Mouse (Mus musculus) G1E (cell line): Measurements from ENCODE around the gene Sema3c. TPM values are rescaled to one million over a fixed set of nuclear protein-coding genes. Genes with fewer than 3 reads are reported as not detected.

Experiments used
- ATAC-seq: 2 replicates; pipeline ENCODE4 v1.8.0; 2016; ENCODE audit warnings: mild to moderate bottlenecking; ENCODE audit not compliant: insufficient number of reproducible peaks, poor library complexity, low FRiP score, severe bottlenecking; ENCODE audit errors: extremely low read depth
- DNase-seq: peaks from one replicate; pipeline ENCODE4 v3.0.0; 2012; ENCODE audit warnings: low spot score
- H3K27me3 ChIP-seq: 2 replicates; pipeline ENCODE4 v1.6.1; 2012; ENCODE audit warnings: mild to moderate bottlenecking, low read length, inconsistent platforms; ENCODE audit not compliant: insufficient read depth
- H3K36me3 ChIP-seq: replicated peaks from 2 replicates; pipeline ENCODE3; 2012; ENCODE audit warnings: mild to moderate bottlenecking, inconsistent platforms
- H3K4me1 ChIP-seq: 2 replicates; pipeline ENCODE4 v1.6.1; 2012; ENCODE audit warnings: low read depth, low read length, inconsistent platforms, mixed read lengths; ENCODE audit not compliant: insufficient read depth
- H3K4me3 ChIP-seq: 2 replicates; pipeline ENCODE4 v1.5.1; 2012; ENCODE audit warnings: low read depth, mild to moderate bottlenecking, inconsistent platforms, low read length, moderate library complexity, mixed read lengths
- H3K9me3 ChIP-seq: replicated peaks from 2 replicates; pipeline ENCODE4 v1.6.1; 2012; ENCODE audit warnings: inconsistent platforms
- CTCF ChIP-seq: IDR thresholded peaks from 2 replicates; pipeline ENCODE4 v1.5.1; 2012; ENCODE audit warnings: low read depth, low read length, inconsistent platforms, mixed read lengths
- GATA1 ChIP-seq: IDR thresholded peaks from 2 replicates; pipeline ENCODE4 v1.6.1; 2012; ENCODE audit warnings: borderline replicate concordance, low read length, inconsistent platforms, mixed read lengths
- GATA2 ChIP-seq: IDR thresholded peaks from 2 replicates; pipeline ENCODE4 v1.6.1; 2012; ENCODE audit warnings: low read depth, low read length, inconsistent platforms, borderline replicate concordance
- POLR2AphosphoS5 ChIP-seq: IDR thresholded peaks from 2 replicates; pipeline ENCODE4 v1.6.1; 2012; ENCODE audit warnings: low read depth, low read length, inconsistent platforms; ENCODE audit not compliant: insufficient replicate concordance
- TAL1 ChIP-seq: conservative IDR thresholded peaks from 2 replicates; pipeline ENCODE4 v1.6.1; 2012; ENCODE audit warnings: low read depth, low read length, inconsistent platforms, mixed read lengths
- polyA plus RNA-seq: library from polyadenylated mRNA; stranded (reverse); fragments of >175 nt; gene quantifications from 2 replicates; pipeline ENCODE4 v1.2.3, GENCODE M21; 2012
- total RNA-seq, 2 experiments: library from RNA; stranded (forward) in 1 of 2; stranded (reverse) in 1 of 2; fragments of 200-1000 nt in 1 of 2; fragments of >200 nt in 1 of 2; fragmentation: Nextera tagmentation in 1 of 2; gene quantifications; 2 replicates each; pipeline ENCODE4 v1.2.3; 2014 to 2017

Sema3c gene
- total and polyA plus RNA-seq, 3 experiments, result 0.11 TPM; not detected in 2

- no peak overlapping the region for H3K4me3 ChIP-seq
- TF ChIP-seq GATA1 (no peak), TAL1 (no peak), POLR2AphosphoS5 (no peak), CTCF (no peak), GATA2 (no peak)
- H3K9me3 ChIP-seq, result no peaks in the 10 kb centered on the region
- H3K4me1 ChIP-seq, result no peaks in the 10 kb centered on the region
- DNase-seq, result no peak
- H3K36me3 ChIP-seq, result no peaks in the 10 kb centered on the region
- ATAC-seq, result no peak
- H3K27me3 ChIP-seq, result no peaks in the 10 kb centered on the region
Measured at GRCm38 (mm10) chr5:17584299-17584945, 10.3 kb downstream of the Sema3c start.

GRCm38 (mm10) chr5:17586518-17587210 is 12.6 kb downstream of the Sema3c start:
- ATAC-seq, result no peak
- TF ChIP-seq TAL1, result no peak
- no peak for TF ChIP-seq POLR2AphosphoS5
- no peak for TF ChIP-seq GATA2
- TF ChIP-seq GATA1, result no peak
- no peak for TF ChIP-seq CTCF
- H3K27me3 ChIP-seq, result no peaks in the 10 kb centered on the region
- no peaks in the 10 kb centered on the region for H3K36me3 ChIP-seq
- H3K4me1 ChIP-seq, result no peaks in the 10 kb centered on the region
- DNase-seq, result no peak
- H3K4me3 ChIP-seq, result no peak overlapping the region
- no peaks in the 10 kb centered on the region for H3K9me3 ChIP-seq

GRCm38 (mm10) chr5:17591908-17592307 is 17.8 kb downstream of the Sema3c start:
- no peak for TF ChIP-seq GATA1
- no peak for TF ChIP-seq CTCF
- no peak for TF ChIP-seq POLR2AphosphoS5
- Histone ChIP-seq H3K4me3 (no peak overlapping the region), H3K36me3 (no peaks in the 10 kb centered on the region), H3K27me3 (no peaks in the 10 kb centered on the region), H3K4me1 (no peaks in the 10 kb centered on the region), H3K9me3 (no peaks in the 10 kb centered on the region)
- DNase-seq (no peak), ATAC-seq (no peak)

GRCm38 (mm10) chr5:17601700-17602099 is 27.6 kb downstream of the Sema3c start:
- ATAC-seq, result no peak

GRCm38 (mm10) chr5:17620619-17621018 is 46.5 kb downstream of the Sema3c start:
- ATAC-seq (no peak), DNase-seq (no peak)
- H3K9me3 ChIP-seq, result no peaks in the 10 kb centered on the region
- TF ChIP-seq GATA1 (no peak), CTCF (no peak), TAL1 (no peak)
- no peaks in the 10 kb centered on the region for H3K36me3 ChIP-seq
- no peak overlapping the region for H3K4me3 ChIP-seq
- H3K27me3 ChIP-seq, result no peaks in the 10 kb centered on the region
- H3K4me1 ChIP-seq, result no peaks in the 10 kb centered on the region

More at GRCm38 (mm10) chr5:17601700-17602099, 27.6 kb downstream of the Sema3c start:
- H3K4me1 ChIP-seq, result no peaks in the 10 kb centered on the region
- no peaks in the 10 kb centered on the region for H3K9me3 ChIP-seq
- no peak overlapping the region for H3K4me3 ChIP-seq
- DNase-seq, result no peak
- H3K27me3 ChIP-seq, result peaks cover 3% of the 10 kb centered on the region; the same call in 1 of the 2 replicates
- no peaks in the 10 kb centered on the region for H3K36me3 ChIP-seq
- TF ChIP-seq POLR2AphosphoS5 (no peak), TAL1 (no peak), CTCF (no peak), GATA1 (no peak), GATA2 (no peak)

- Histone ChIP-seq H3K4me3 (no peak overlapping the region), H3K4me1 (no peaks in the 10 kb centered on the region), H3K36me3 (no peaks in the 10 kb centered on the region), H3K9me3 (no peaks in the 10 kb centered on the region), H3K27me3 (no peaks in the 10 kb centered on the region)
- no peak for ATAC-seq
- TF ChIP-seq TAL1, result no peak
- TF ChIP-seq GATA1, result no peak
- DNase-seq, result no peak
Measured at GRCm38 (mm10) chr5:17622564-17622963, 48.5 kb downstream of the Sema3c start.
